Mouse (Mus musculus) gastrocnemius, adult 18-20 months (tissue): ENCODE measurements around the gene Susd1. TPM values are rescaled to one million over a fixed set of nuclear protein-coding genes. Genes with fewer than 3 reads are reported as not detected.
"Not testable (repeated sequence)": the region's sequence is repeated elsewhere in the genome, so short reads cannot be mapped to it uniquely, and the experiment has no call there.

ENCODE experiments used
- DNase-seq: peaks from one replicate; pipeline ENCODE4 v3.0.0; 2021; ENCODE audit warnings: low spot score
- total RNA-seq, 2 experiments: library from RNA; stranded (reverse); gene quantifications; 2 replicates each; pipeline ENCODE4 v1.2.3; 2021

Gene Susd1
- total RNA-seq, 2 experiments from 2014 or later: 0.45 to 0.50 TPM

- no peak for DNase-seq
Observed at GRCm38 (mm10) chr4:59290972-59291576, 147.4 kb downstream of the Susd1 start.

GRCm38 (mm10) chr4:59287103-59287502 lies 151.3 kb downstream of the Susd1 start:
- DNase-seq: no peak

DNA sequence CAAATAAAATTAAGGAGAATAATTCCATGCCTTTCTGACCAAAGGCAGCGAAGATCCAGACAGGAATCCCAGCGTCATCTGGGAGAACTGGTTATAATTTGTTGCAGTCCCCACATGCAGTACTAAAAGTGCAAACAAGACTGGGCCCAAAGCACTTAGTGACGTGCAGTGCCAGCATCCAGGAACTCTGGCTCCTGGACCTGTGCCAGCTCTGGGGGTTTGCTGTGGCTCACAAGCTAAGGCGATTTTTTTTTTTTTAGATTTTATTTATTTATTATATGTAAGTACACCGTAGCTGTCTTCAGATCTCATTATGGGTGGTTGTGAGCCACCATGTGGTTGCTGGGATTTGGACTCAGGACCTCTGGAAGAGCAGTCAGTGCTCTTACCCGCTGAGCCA lies 152.1 kb downstream of the Susd1 start:
- not testable (repeated sequence) for DNase-seq

DNA sequence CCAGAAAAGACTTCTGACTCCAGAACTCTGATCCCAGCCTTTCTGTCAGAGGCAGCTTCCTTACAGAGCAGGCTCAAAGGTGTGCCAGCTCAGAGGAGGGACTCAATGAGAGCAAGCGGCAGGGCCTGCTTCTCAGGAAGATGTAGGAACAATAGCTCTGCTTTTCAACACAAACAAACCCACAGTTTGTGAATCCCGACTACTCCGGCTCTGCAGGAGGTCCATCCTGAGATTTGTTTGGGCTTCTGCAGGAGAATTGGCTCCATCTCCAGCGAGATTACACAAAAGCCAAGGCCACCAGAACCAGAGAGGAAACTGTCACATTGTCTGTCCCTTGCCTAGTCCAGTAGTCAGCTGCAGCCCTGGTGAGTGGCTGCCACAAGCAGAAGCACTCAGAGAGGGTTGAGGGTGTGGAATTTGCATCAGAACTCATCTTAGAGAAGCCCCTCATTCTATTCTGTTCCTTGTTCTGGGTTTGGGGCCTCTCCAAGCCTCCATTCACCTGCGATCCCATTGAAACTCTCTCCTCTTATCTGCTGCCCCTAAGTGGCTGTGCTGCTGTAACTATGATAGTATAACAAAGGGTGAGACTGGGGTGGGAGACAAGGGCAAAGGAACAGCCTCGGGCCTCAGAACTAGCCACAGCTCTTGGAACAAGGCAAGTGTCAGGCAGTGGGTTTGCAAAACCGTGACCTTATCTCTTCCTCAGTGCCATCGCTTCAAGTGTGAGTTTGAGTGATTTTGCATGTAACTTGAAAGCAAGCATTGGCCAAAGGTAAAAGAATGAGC lies 155.5 kb downstream of the Susd1 start:
- no peak for DNase-seq

GRCm38 (mm10) chr4:59282137-59282536 lies 156.3 kb downstream of the Susd1 start:
- no peak for DNase-seq

DNA sequence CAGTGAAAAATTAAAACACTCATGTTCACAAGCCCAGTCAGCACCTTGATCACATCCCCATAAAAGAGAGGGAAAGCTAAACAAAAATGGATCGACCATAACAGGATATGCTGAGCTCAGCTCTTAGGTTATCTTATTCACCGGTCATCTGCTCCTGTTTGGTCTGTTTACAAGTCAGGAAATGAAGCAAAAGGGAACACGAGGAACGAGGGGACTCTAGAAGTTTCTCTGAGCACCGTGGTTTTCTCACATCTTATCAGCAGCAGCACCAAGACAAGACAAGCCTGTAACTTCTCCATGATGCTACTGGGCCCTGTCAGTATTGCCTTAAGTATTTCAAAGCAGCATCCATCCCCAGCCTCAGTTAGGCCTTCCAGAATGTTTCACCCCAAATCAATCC lies 157.6 kb downstream of the Susd1 start:
- no peak for DNase-seq

GRCm38 (mm10) chr4:59279111-59279510 lies 159.3 kb downstream of the Susd1 start:
- DNase-seq: no peak

DNA sequence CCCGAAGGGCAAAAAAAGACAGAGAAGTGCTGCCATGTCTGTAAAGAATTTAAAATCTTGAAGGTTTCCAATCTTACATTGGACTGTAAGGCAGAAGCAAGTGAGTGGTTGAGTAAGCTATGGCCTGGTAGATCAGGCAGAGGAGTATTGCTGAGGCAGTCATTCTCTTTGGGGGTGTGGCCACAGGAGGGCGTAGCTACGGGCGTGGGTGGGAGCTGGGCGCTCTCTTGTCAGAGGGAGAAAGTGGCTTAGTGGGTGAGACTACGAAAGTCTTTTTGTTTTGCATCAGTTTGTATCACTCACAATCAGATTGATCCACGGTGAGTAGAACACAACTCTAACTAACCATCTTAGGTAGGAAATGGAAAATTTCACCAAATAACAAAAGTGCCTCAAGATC lies 160.0 kb downstream of the Susd1 start:
- no peak for DNase-seq

- DNase-seq: no peak
Observed at GRCm38 (mm10) chr4:59277958-59278357, 160.5 kb downstream of the Susd1 start.

- DNase-seq: no peak
Observed at GRCm38 (mm10) chr4:59275956-59276355, 162.5 kb downstream of the Susd1 start.

- no peak for DNase-seq
Observed at GRCm38 (mm10) chr4:59275494-59275893, 162.9 kb downstream of the Susd1 start.

DNA sequence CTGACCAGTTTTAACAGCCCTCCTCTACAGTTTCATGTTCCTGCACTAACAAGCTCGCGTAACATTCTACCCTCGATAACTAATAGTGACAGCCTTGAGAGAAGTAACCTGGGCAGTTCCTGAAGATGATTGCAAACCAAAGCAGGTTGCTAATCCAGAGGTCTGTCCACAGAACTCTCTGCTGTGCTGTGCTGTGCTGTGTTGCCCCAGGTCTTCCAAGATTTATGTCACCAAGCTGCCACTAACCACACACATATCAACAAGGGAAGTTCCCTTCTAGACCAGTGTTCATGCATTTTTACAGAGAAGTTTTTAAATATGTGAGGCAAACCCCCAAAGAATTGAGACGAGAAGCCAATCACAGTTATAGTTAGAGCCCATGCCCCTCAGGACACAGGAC lies 164.3 kb downstream of the Susd1 start:
- no peak for DNase-seq

DNA sequence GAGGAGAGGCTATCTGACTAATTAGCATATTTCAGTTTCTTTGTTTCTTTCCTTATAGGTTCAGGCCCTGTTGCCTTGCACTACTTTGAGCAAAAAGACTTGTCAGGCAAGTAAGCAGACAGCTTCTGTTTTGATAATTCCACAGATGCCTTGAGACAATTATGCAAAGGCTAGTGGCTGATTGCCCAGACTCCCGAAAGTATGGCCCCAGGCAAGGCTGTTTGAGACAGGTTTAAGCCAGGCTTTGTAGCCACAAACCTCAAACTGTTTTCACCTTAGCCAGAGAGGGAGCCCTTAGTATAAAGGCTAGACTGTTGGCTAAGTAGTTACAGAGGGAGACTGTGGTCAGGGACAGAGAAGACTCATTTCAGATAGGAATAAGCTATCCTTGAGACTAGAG lies 165.1 kb downstream of the Susd1 start:
- no peak for DNase-seq

DNA sequence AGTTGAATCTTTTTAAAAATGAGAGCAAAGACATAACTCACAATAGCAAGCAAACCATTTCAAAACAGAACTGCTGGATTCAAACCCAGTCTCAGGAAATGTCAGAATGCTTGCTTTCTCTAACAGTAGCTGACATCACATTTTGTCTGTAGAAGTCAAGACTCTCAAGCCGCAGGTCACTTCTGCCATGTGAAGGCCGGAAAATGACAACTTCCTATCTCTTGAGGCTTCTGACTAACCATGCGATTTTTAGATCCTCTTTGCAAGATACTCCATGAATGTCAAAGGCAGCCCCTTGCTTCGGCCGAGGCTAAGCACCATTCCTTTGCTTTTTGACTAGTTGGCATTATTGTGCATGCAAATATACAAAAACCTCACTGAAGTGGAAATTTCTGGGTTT lies 172.8 kb downstream of the Susd1 start:
- no peak for DNase-seq

GRCm38 (mm10) chr4:59265182-59265581 lies 173.3 kb downstream of the Susd1 start:
- DNase-seq: no peak

Other genes with a start within 250 kb of the Susd1 start
- 1 to 10 TPM; 5.5 to 6.2 TPM for gene Ugcg, start 249.4 kb downstream of the Susd1 start, total RNA-seq
- gene Ptbp3, start 110.7 kb upstream of the Susd1 start, total RNA-seq: 1 to 10 TPM; 6.6 to 9.0 TPM
- 10 to 100 TPM; 55.7 to 62.5 TPM for gene Hsdl2, start 142.9 kb upstream of the Susd1 start, total RNA-seq
- gene E130308A19Rik, start 187.6 kb upstream of the Susd1 start, total RNA-seq: 1 to 10 TPM; 4.9 to 6.9 TPM